Mouse (Mus musculus) G1E-ER4 (cell line): ENCODE results near the gene Ogfod2. TPM values are rescaled to one million over a fixed set of nuclear protein-coding genes. Genes with fewer than 3 reads are reported as not detected.

Experiments
- GATA1 ChIP-seq: IDR thresholded peaks from one replicate; pipeline ENCODE4 v1.8.0; 2012; ENCODE audit warnings: low read length, inconsistent platforms
- polyA plus RNA-seq: library from polyadenylated mRNA; stranded (reverse); fragments of >175 nt; gene quantifications from 2 replicates; pipeline ENCODE4 v1.2.3, GENCODE M21; 2012

The Ogfod2 gene
- polyA plus RNA-seq, 1 experiment: 82.0 TPM

DNA sequence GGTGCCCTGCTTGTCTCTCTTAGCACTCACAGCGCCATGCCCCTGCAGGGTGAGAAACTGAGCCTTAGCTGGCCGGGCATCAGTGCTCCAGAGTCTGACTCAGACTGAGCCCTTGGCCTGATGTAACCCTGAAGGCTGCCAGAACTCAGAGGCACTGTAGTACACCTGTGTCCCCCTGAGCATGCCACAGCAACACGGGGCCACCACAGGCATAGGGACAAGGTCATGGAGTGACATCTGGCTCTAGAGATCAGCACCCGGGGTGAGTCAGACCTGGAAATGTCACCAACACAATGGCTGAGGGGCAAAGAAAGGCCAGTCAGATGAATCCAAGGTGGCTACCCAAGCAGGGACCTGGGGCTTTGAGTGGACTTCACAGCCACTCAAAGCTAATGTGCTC, 25.2 kb upstream of the Ogfod2 start:
- no peak for TF ChIP-seq GATA1

DNA sequence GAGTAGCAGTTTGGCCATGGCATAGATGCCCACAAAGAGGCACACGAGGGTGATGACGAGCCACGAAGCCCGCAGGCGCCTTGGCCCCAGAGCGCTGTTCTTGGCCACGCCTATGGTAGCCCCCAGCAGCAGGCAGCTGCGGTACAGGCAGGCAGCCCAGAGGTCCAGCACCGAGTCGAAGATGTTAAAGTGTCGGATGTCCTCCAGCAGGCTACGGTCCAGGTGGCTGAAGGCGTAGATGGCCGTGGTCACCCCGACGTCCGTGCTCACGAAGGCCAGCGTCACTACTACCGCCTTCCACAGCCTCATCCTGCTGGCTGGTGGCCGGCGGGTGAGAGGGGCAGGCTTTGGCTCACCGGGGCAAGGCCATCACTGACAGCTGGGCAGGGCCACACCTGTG, 22.2 kb upstream of the Ogfod2 start:
- no peak for TF ChIP-seq GATA1

DNA sequence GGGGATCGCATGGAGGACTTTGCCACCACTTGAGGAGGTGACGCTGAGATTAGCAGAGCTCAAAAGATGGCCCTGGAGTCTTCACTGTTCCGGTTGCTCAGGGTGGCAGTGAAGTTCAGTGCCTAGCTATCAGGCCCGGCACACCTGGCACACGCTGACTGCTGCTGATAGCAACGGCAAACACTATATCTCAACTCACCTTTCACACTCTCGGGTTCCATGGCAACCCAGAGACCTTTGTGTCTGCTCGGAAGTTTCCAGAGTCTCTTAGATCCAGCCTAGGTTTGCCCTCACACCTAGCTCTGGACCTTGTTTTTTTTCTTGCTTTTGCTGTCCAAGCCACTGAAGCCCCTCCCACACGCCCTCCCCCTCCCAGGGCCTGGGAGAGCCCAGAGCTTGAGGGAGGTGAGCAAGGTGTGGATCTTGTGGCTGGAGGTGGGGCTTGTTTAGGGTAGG, 20.1 kb upstream of the Ogfod2 start:
- TF ChIP-seq GATA1: no peak

DNA sequence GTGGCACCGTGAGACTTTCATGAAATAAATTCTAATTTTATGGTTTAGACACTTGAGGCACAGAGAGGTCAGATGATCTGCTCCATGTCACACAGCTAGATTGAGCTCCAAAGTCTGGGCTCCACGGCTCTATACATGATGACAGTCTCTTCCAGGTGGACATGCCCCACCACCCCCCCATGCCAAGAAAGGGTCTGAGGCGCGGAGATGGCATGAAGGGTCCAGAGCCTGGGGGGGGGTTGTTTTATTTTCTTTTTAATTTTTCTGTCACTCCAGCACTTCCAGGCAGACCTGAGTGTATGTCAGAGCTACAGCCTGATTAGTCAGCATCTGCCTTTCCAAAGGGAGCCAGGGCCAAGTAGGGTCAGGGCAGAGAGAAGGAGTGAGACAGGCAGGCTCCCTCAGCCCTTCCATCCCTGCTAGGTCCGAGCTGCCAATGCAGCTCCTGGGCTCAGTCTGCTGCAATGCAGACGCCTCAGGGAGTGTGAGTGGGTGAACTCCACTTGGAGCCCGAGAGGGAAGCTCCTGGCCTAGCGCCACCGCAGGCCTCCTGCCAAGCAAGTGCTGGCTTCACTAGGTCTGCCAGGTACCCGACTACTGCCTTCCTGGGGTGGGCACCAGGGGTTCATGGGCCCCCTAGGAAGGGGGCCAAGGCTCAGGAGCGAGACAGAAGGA, 18.8 kb upstream of the Ogfod2 start:
- no peak for TF ChIP-seq GATA1

GRCm38 (mm10) chr5:124093852-124094604, 18.1 kb upstream of the Ogfod2 start:
- TF ChIP-seq GATA1: no peak

GRCm38 (mm10) chr5:124095077-124095581, 17.0 kb upstream of the Ogfod2 start:
- TF ChIP-seq GATA1: no peak

- no peak for TF ChIP-seq GATA1
Observed at GRCm38 (mm10) chr5:124095596-124096232, 16.4 kb upstream of the Ogfod2 start, which contains the start of gene Abcb9. Gene Abcb9 (minus strand): TSS chr5:124095798.

GRCm38 (mm10) chr5:124098923-124099322, 13.2 kb upstream of the Ogfod2 start:
- TF ChIP-seq GATA1: no peak

DNA sequence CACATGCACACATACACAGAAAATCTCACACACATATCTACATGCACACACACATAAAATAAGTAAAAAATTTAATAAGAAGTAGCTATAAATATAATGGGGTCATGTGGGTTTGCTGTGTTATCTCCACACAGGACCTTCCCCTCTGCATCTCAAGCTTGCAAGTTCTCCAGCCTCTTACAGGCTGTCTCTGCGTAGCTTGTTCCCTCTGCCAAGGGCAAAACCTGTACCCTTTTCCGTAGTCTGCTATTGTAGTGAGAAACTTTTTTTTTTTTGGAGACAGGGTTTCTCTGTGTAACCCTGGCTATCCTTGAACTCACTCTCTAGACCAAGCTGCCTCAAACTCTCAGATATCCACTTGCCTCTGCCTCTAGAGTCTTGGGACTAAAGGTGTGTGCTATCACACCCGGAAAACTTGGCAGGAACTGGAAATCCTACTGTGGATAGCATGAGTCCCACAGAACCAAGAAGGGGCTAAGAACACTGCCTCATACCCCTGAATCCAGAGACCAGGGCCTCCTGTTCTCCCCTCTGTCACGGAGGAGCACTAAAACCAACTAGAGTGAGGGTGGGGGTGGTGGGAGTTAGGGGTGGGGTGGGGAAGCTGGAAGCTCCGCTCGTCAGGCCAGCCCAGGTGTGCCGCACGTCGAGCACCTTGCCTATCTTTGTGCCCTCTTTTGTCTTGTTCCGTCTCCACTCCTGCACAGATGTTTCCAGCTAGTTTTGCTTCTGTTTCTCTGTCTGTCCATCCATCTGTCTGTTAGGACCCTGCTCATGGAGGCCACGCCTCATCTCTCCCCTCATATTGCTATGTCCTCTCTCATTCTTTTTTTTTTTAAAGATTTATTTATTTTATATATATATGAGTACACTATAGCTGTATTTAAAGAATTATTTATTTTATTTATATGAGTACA, 11.7 kb upstream of the Ogfod2 start:
- no peak for TF ChIP-seq GATA1

- no peak for TF ChIP-seq GATA1
Observed at GRCm38 (mm10) chr5:124102326-124102725, 9.8 kb upstream of the Ogfod2 start.

GRCm38 (mm10) chr5:124103020-124103419, 9.1 kb upstream of the Ogfod2 start:
- TF ChIP-seq GATA1: no peak

GRCm38 (mm10) chr5:124103552-124103951, 8.5 kb upstream of the Ogfod2 start:
- no peak for TF ChIP-seq GATA1

DNA sequence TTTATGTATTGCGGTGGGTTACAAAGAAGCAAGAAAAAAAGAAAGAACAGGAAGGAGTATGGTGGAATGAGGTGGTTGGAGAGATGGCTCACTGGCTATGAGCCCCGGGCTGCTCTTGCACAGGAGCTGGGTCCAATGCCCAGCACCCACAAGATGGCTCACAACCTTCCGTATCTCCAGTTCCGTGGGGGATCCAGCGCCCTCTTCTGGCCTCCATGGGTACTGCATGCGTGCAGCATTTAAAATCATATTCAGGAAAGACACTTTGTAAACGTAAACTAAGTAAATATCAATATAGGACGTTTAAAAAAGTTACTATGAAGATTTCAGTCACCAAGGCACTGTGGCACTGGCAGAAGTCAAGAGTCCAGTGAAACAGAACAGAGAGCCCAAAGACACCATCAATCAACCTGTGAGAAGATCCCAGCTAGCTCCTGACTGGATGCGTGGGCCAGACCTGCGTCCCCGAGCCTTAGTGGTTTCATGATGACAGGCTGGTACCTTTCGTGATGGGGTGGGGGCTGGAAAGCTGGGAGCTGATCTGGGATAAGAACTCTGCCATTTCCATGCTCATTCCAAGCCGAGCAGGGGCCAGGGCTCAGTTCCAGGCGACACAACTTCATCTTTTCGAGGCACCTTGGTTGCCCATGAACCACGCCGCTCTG, 888 bp upstream of the Ogfod2 start:
- no peak for TF ChIP-seq GATA1

GRCm38 (mm10) chr5:124112531-124112930, 434 bp downstream of the Ogfod2 start:
- TF ChIP-seq GATA1: no peak

DNA sequence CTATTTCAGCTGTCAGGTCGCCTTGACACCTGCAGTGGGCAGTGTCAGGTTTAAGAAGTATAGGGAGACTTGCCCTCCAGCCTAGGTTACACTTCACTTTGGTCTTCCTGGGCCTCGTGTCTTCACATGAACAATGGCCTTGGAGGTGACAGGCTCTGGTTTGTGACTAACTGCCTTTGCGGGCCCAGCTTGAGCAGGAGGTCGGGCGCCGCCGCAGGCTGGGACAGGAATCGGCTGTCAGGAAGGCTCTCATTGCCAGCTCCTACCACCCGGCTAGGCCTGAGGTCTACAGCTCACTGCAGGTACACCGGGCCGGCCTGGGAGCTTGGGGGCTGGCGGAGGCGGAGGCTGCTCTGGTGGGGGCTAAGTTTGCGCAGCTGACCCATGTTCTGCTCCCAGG, 933 bp downstream of the Ogfod2 start:
- TF ChIP-seq GATA1: no peak
